Mouse (Mus musculus) CH12.LX (cell line): Measurements from ENCODE around the gene Cd300a. TPM values are rescaled to one million over a fixed set of nuclear protein-coding genes. Genes with fewer than 3 reads are reported as not detected.

Experiments used
- DNase-seq: peaks from one replicate; pipeline ENCODE4 v3.0.0-alpha.2; 2013; ENCODE audit errors: extremely low read depth
- H3K27ac ChIP-seq: 2 replicates; pipeline ENCODE4 v1.5.1; 2012; ENCODE audit warnings: low read depth, mild to moderate bottlenecking, control low read depth, moderate library complexity; ENCODE audit not compliant: insufficient read depth
- H3K27me3 ChIP-seq: replicated peaks from 2 replicates; pipeline ENCODE3; 2012; ENCODE audit warnings: inconsistent platforms
- H3K36me3 ChIP-seq, 2 experiments: replicated peaks in 1 of 2; 2 replicates each; pipeline versions ENCODE3 to v1.6.1; 2012; ENCODE audit warnings: inconsistent platforms in 1 of 2, low read length in 1 of 2, mild to moderate bottlenecking in 1 of 2, mixed read lengths in 1 of 2, moderate library complexity in 1 of 2; ENCODE audit not compliant: control insufficient read depth in 1 of 2, insufficient read depth in 1 of 2
- H3K4me1 ChIP-seq, 2 experiments: 2 replicates each; pipeline ENCODE4 v1.6.1; 2012; ENCODE audit warnings: inconsistent platforms in 1 of 2, moderate library complexity in 1 of 2; ENCODE audit not compliant: insufficient read depth in 2 of 2, control insufficient read depth in 1 of 2
- H3K4me2 ChIP-seq: 2 replicates; pipeline ENCODE4 v1.6.1; 2012; ENCODE audit warnings: low read depth, mild to moderate bottlenecking, control low read depth; ENCODE audit not compliant: poor library complexity, insufficient read depth, severe bottlenecking
- H3K4me3 ChIP-seq, 3 experiments: fragments of 150-350 bp in 1 of 3; sonication (generic) in 1 of 3; replicated peaks in 1 of 3; 2 replicates each; pipeline versions ENCODE3 to v1.5.1; 2011 to 2012; ENCODE audit warnings: low read depth in 2 of 3, low read length in 2 of 3, mild to moderate bottlenecking in 2 of 3, moderate library complexity in 2 of 3, control low read depth in 1 of 3, improper control_type of control experiment in 1 of 3, inconsistent platforms in 1 of 3, mixed read lengths in 1 of 3; ENCODE audit not compliant: poor library complexity in 1 of 3
- H3K79me2 ChIP-seq: replicated peaks from 2 replicates; pipeline ENCODE4 v1.6.1; 2012; ENCODE audit warnings: mild to moderate bottlenecking, moderate library complexity; ENCODE audit not compliant: control insufficient read depth, poor library complexity, insufficient read depth, severe bottlenecking; ENCODE audit errors: extremely low read depth
- H3K9ac ChIP-seq: 2 replicates; pipeline ENCODE4 v1.6.1; 2012; ENCODE audit warnings: low read depth, mild to moderate bottlenecking, control low read depth, moderate library complexity; ENCODE audit not compliant: insufficient read depth
- H3K9me3 ChIP-seq: replicated peaks from 2 replicates; pipeline ENCODE3; 2012; ENCODE audit warnings: low read length, inconsistent platforms, mixed read lengths
- BHLHE40 ChIP-seq: IDR thresholded peaks from 2 replicates; pipeline ENCODE4 v1.6.1; 2011; ENCODE audit warnings: mild to moderate bottlenecking, low read depth, low read length, improper control_type of control experiment
- CHD1 ChIP-seq: IDR thresholded peaks from 2 replicates; pipeline ENCODE4 v1.6.1; 2012; ENCODE audit warnings: low read depth, low read length, improper control_type of control experiment, inconsistent platforms
- CHD2 ChIP-seq: IDR thresholded peaks from 2 replicates; pipeline ENCODE4 v1.6.1; 2011; ENCODE audit warnings: low read length, improper control_type of control experiment
- CTCF ChIP-seq, 2 experiments: IDR thresholded peaks in 1 of 2; conservative IDR thresholded peaks in 1 of 2; 2 replicates each; pipeline ENCODE4 v1.5.1; 2011 to 2012; ENCODE audit warnings: low read depth in 2 of 2, low read length in 2 of 2, improper control_type of control experiment in 1 of 2, inconsistent platforms in 1 of 2, mild to moderate bottlenecking in 1 of 2, moderate library complexity in 1 of 2
- E2F4 ChIP-seq: IDR thresholded peaks from 2 replicates; pipeline ENCODE4 v1.6.1; 2011; ENCODE audit warnings: low read depth, low read length, improper control_type of control experiment; ENCODE audit not compliant: insufficient replicate concordance
- ELF1 ChIP-seq: IDR thresholded peaks from 2 replicates; pipeline ENCODE4 v1.6.1; 2014; ENCODE audit warnings: low read depth, mild to moderate bottlenecking, inconsistent platforms, low read length, improper control_type of control experiment
- EP300 ChIP-seq: IDR thresholded peaks from 2 replicates; pipeline ENCODE4 v1.6.1; 2011; ENCODE audit warnings: low read length, improper control_type of control experiment
- GABPA ChIP-seq: IDR thresholded peaks from 2 replicates; pipeline ENCODE4 v1.6.1; 2012; ENCODE audit warnings: low read depth, low read length, improper control_type of control experiment, inconsistent platforms; ENCODE audit not compliant: insufficient replicate concordance
- IRF4 ChIP-seq: IDR thresholded peaks from 2 replicates; pipeline ENCODE4 v1.6.1; 2014; ENCODE audit warnings: low read depth, mild to moderate bottlenecking, inconsistent platforms, low read length, improper control_type of control experiment
- JUN ChIP-seq: IDR thresholded peaks from 2 replicates; pipeline ENCODE4 v1.6.1; 2011; ENCODE audit warnings: low read depth, mild to moderate bottlenecking, low read length, improper control_type of control experiment, moderate library complexity; ENCODE audit not compliant: insufficient read depth
- JUND ChIP-seq: conservative IDR thresholded peaks from 2 replicates; pipeline ENCODE4 v1.6.1; 2011; ENCODE audit warnings: low read depth, low read length, improper control_type of control experiment
- KAT2A ChIP-seq: IDR thresholded peaks from 2 replicates; pipeline ENCODE4 v1.6.1; 2012; ENCODE audit warnings: low read length, improper control_type of control experiment, inconsistent platforms; ENCODE audit not compliant: insufficient replicate concordance
- MAFK ChIP-seq: IDR thresholded peaks from 2 replicates; pipeline ENCODE4 v1.6.1; 2011; ENCODE audit warnings: low read length, improper control_type of control experiment; ENCODE audit not compliant: insufficient replicate concordance
- MAX ChIP-seq: IDR thresholded peaks from 2 replicates; pipeline ENCODE4 v1.6.1; 2011; ENCODE audit warnings: low read length, improper control_type of control experiment
- MAZ ChIP-seq: IDR thresholded peaks from 2 replicates; pipeline ENCODE4 v1.6.1; 2012; ENCODE audit warnings: low read depth, mild to moderate bottlenecking, inconsistent platforms, low read length, improper control_type of control experiment, moderate library complexity
- MEF2A ChIP-seq: IDR thresholded peaks from 2 replicates; pipeline ENCODE4 v1.6.1; 2014; ENCODE audit warnings: low read depth, mild to moderate bottlenecking, inconsistent platforms, low read length, improper control_type of control experiment, borderline replicate concordance
- MXI1 ChIP-seq: IDR thresholded peaks from 2 replicates; pipeline ENCODE4 v1.6.1; 2011; ENCODE audit warnings: mild to moderate bottlenecking, low read depth, low read length, improper control_type of control experiment
- MYC ChIP-seq: IDR thresholded peaks from 2 replicates; pipeline ENCODE4 v1.6.1; 2011; ENCODE audit warnings: low read depth, mild to moderate bottlenecking, improper control_type of control experiment, low read length
- NELFE ChIP-seq: IDR thresholded peaks from 2 replicates; pipeline ENCODE4 v1.6.1; 2011; ENCODE audit warnings: low read depth, low read length, improper control_type of control experiment
- PAX5 ChIP-seq: IDR thresholded peaks from 2 replicates; pipeline ENCODE4 v1.6.1; 2012; ENCODE audit warnings: low read length, inconsistent platforms, mixed read lengths
- RAD21 ChIP-seq: IDR thresholded peaks from 2 replicates; pipeline ENCODE4 v1.6.1; 2011; ENCODE audit warnings: low read depth, mild to moderate bottlenecking, low read length, improper control_type of control experiment, moderate library complexity
- RCOR1 ChIP-seq: conservative IDR thresholded peaks from 2 replicates; pipeline ENCODE4 v1.6.1; 2012; ENCODE audit warnings: low read depth, mild to moderate bottlenecking, inconsistent platforms, low read length, improper control_type of control experiment
- UBTF ChIP-seq: IDR thresholded peaks from 2 replicates; pipeline ENCODE4 v1.6.1; 2012; ENCODE audit warnings: low read depth, mild to moderate bottlenecking, inconsistent platforms, low read length, improper control_type of control experiment, moderate library complexity
- USF1 ChIP-seq: IDR thresholded peaks from 2 replicates; pipeline ENCODE4 v1.6.1; 2014; ENCODE audit warnings: low read depth, mild to moderate bottlenecking, inconsistent platforms, low read length, improper control_type of control experiment
- ZMIZ1 ChIP-seq: IDR thresholded peaks from 2 replicates; pipeline ENCODE4 v1.6.1; 2012; ENCODE audit warnings: low read depth, mild to moderate bottlenecking, inconsistent platforms, low read length, improper control_type of control experiment
- ZNF384 ChIP-seq: IDR thresholded peaks from 2 replicates; pipeline ENCODE4 v1.6.1; 2012; ENCODE audit warnings: low read depth, low read length, improper control_type of control experiment, inconsistent platforms
- dilution Hi-C: fragments of 300-500 bp; cut with MboI; formaldehyde crosslinking; loops from 2 replicates; pipeline ENCODE4 v1.14.3; 2020; ENCODE audit warnings: low sequenced_read_pairs; ENCODE audit not compliant: extremely low pct_unique_long_range_greater_than_20kb, extremely low pct_ligation_motif_present
- in situ Hi-C: fragments of 300-500 bp; cut with MboI; formaldehyde crosslinking; loops from 3 replicates; pipeline ENCODE4 v1.14.3; 2019; ENCODE audit warnings: low sequenced_read_pairs, low pct_ligation_motif_present, low pct_unique_long_range_greater_than_20kb, mixed read lengths
- polyA plus RNA-seq: library from polyadenylated mRNA; unstranded; fragments of >175 nt; gene quantifications from 2 replicates; pipeline ENCODE4 v1.2.1, GENCODE M21; 2012; ENCODE audit warnings: low read depth; ENCODE audit not compliant: insufficient read length
- total RNA-seq, 2 experiments: library from RNA; depleted of rRNA; stranded (reverse); fragments of 300-350 nt in 1 of 2; fragments of >200 nt in 1 of 2; gene quantifications; 2 replicates each; pipeline ENCODE4 v1.2.3; 2012 to 2014

Gene Cd300a
- total and polyA plus RNA-seq, 3 experiments = 0.13 to 1.0 (median 0.32) TPM

GRCm38 (mm10) chr11:114879666-114880065, 10.2 kb upstream of the Cd300a start:
- H3K9me3 ChIP-seq = no peaks in the 10 kb centered on the region
- no peak for DNase-seq
- dilution Hi-C loops (no loop called here), in situ Hi-C loops (loop anchor here (5.0 kb wide), 3 partner anchors 33 to 142 kb away; no protein-coding TSS in a partner anchor)
- no peak overlapping the region for H3K4me3 ChIP-seq
- H3K79me2 ChIP-seq = no peaks in the 10 kb centered on the region
- TF ChIP-seq MYC (no peak), CTCF (conservative IDR thresholded peaks at IDR 0.05 in 1 of 2, IDR thresholded peaks at IDR 0.05 in 1 of 2; ENCODE audit: low read depth in 2 of 2, low read length in 2 of 2) (no peak), JUND (no peak), MXI1 (no peak), UBTF (no peak), EP300 (no peak), ZNF384 (no peak), KAT2A (no peak), JUN (no peak), MAFK (no peak), CHD2 (no peak), MAZ (no peak), MEF2A (no peak), RAD21 (no peak), GABPA (no peak), BHLHE40 (no peak), E2F4 (no peak), PAX5 (no peak)
- H3K36me3 ChIP-seq = no peaks in the 10 kb centered on the region
- peaks cover 33 to 93% of the 10 kb centered on the region in 2 experiments for H3K4me1 ChIP-seq
- H3K27ac ChIP-seq = no peak overlapping the region
- no peak overlapping the region for H3K4me2 ChIP-seq
- H3K27me3 ChIP-seq = no peaks in the 10 kb centered on the region
- no peak overlapping the region for H3K9ac ChIP-seq

- H3K4me1 ChIP-seq = peaks cover 32 to 93% of the 10 kb centered on the region in 2 experiments
- H3K9ac ChIP-seq = no peak overlapping the region
- no peak overlapping the region for H3K4me2 ChIP-seq
- in situ Hi-C loops (no loop called here), dilution Hi-C loops (no loop called here)
- no peaks in the 10 kb centered on the region for H3K9me3 ChIP-seq
- no peak overlapping the region for H3K27ac ChIP-seq
- H3K79me2 ChIP-seq = no peaks in the 10 kb centered on the region
- no peaks in the 10 kb centered on the region for H3K36me3 ChIP-seq
- TF ChIP-seq USF1 (no peak), RCOR1 (no peak), CHD1 (no peak), MAX (no peak), NELFE (no peak), ELF1 (no peak), IRF4 (no peak), ZMIZ1 (no peak), RAD21 (no peak), MYC (no peak)
- TF ChIP-seq, all 38 proteins: peak for 0
- DNase-seq = no peak
- no peaks in the 10 kb centered on the region for H3K27me3 ChIP-seq
- no peak overlapping the region for H3K4me3 ChIP-seq
These were observed 9.7 kb upstream of the Cd300a start for GRCm38 (mm10) chr11:114880185-114880584.
